Mouse (Mus musculus): ENCODE measurements around the gene Parp3. TPM values are rescaled to one million over a fixed set of nuclear protein-coding genes. Genes with fewer than 3 reads are reported as not detected.

The Parp3 gene
- total RNA-seq, 1 experiment from 2014 or later = 49.8 TPM

GRCm38 (mm10) chr9:106461641-106462429, 14.9 kb downstream of the Parp3 start:
- no peak for ATAC-seq (ENCODE audit: extremely low read depth, insufficient number of reproducible peaks, low FRiP score, poor library complexity, severe bottlenecking)

- ATAC-seq (ENCODE audit: extremely low read depth, insufficient number of reproducible peaks, low FRiP score, poor library complexity, severe bottlenecking) = no peak
Measured at GRCm38 (mm10) chr9:106461026-106461415, 15.7 kb downstream of the Parp3 start.

- ATAC-seq (ENCODE audit: extremely low read depth, insufficient number of reproducible peaks, low FRiP score, poor library complexity, severe bottlenecking) = no peak
Measured at GRCm38 (mm10) chr9:106460401-106461025, 16.2 kb downstream of the Parp3 start.

- ATAC-seq (ENCODE audit: extremely low read depth, insufficient number of reproducible peaks, low FRiP score, poor library complexity, severe bottlenecking) = no peak
Measured at GRCm38 (mm10) chr9:106459946-106460345, 16.8 kb downstream of the Parp3 start.

- no peak for ATAC-seq (ENCODE audit: extremely low read depth, insufficient number of reproducible peaks, low FRiP score, poor library complexity, severe bottlenecking)
Measured at GRCm38 (mm10) chr9:106457920-106458319, 18.8 kb downstream of the Parp3 start.

- no peak for ATAC-seq (ENCODE audit: extremely low read depth, insufficient number of reproducible peaks, low FRiP score, poor library complexity, severe bottlenecking)
Measured at GRCm38 (mm10) chr9:106457163-106457559, 19.6 kb downstream of the Parp3 start.

GRCm38 (mm10) chr9:106456325-106457162, 20.2 kb downstream of the Parp3 start:
- no peak for ATAC-seq (ENCODE audit: extremely low read depth, insufficient number of reproducible peaks, low FRiP score, poor library complexity, severe bottlenecking)

GRCm38 (mm10) chr9:106454888-106455681, 21.7 kb downstream of the Parp3 start:
- no peak for ATAC-seq (ENCODE audit: extremely low read depth, insufficient number of reproducible peaks, low FRiP score, poor library complexity, severe bottlenecking)

GRCm38 (mm10) chr9:106454071-106454761, 22.5 kb downstream of the Parp3 start:
- ATAC-seq (ENCODE audit: extremely low read depth, insufficient number of reproducible peaks, low FRiP score, poor library complexity, severe bottlenecking) = no peak

GRCm38 (mm10) chr9:106453271-106454070, 23.3 kb downstream of the Parp3 start, which contains the start of gene Pcbp4:
Pcbp4 (plus strand) TSS chr9:106453291.
- no peak for ATAC-seq (ENCODE audit: extremely low read depth, insufficient number of reproducible peaks, low FRiP score, poor library complexity, severe bottlenecking)

GRCm38 (mm10) chr9:106452821-106453220, 23.9 kb downstream of the Parp3 start:
- no peak for ATAC-seq (ENCODE audit: extremely low read depth, insufficient number of reproducible peaks, low FRiP score, poor library complexity, severe bottlenecking)

GRCm38 (mm10) chr9:106452351-106452750, 24.4 kb downstream of the Parp3 start:
- no peak for ATAC-seq (ENCODE audit: extremely low read depth, insufficient number of reproducible peaks, low FRiP score, poor library complexity, severe bottlenecking)

- ATAC-seq (ENCODE audit: extremely low read depth, insufficient number of reproducible peaks, low FRiP score, poor library complexity, severe bottlenecking) = no peak
Measured at GRCm38 (mm10) chr9:106451899-106452298, 24.9 kb downstream of the Parp3 start.

GRCm38 (mm10) chr9:106451298-106451697, 25.5 kb downstream of the Parp3 start:
- no peak for ATAC-seq (ENCODE audit: extremely low read depth, insufficient number of reproducible peaks, low FRiP score, poor library complexity, severe bottlenecking)

- ATAC-seq (ENCODE audit: extremely low read depth, insufficient number of reproducible peaks, low FRiP score, poor library complexity, severe bottlenecking) = no peak
Measured at GRCm38 (mm10) chr9:106450661-106451060, 26.1 kb downstream of the Parp3 start.

GRCm38 (mm10) chr9:106449947-106450346, 26.8 kb downstream of the Parp3 start:
- ATAC-seq (ENCODE audit: extremely low read depth, insufficient number of reproducible peaks, low FRiP score, poor library complexity, severe bottlenecking) = no peak

GRCm38 (mm10) chr9:106448498-106449031, 28.2 kb downstream of the Parp3 start:
- ATAC-seq (ENCODE audit: extremely low read depth, insufficient number of reproducible peaks, low FRiP score, poor library complexity, severe bottlenecking) = peak; percentile 66

Data from neutrophil, adult 5-6 weeks (primary cell).